Mouse (Mus musculus) ovary, postnatal 14 days (tissue): ENCODE data around the gene Pde4d.

Source experiments
- DNase-seq: peaks from one replicate; pipeline ENCODE4 v3.0.0; 2022; ENCODE audit warnings: low spot score

The Pde4d gene

DNA sequence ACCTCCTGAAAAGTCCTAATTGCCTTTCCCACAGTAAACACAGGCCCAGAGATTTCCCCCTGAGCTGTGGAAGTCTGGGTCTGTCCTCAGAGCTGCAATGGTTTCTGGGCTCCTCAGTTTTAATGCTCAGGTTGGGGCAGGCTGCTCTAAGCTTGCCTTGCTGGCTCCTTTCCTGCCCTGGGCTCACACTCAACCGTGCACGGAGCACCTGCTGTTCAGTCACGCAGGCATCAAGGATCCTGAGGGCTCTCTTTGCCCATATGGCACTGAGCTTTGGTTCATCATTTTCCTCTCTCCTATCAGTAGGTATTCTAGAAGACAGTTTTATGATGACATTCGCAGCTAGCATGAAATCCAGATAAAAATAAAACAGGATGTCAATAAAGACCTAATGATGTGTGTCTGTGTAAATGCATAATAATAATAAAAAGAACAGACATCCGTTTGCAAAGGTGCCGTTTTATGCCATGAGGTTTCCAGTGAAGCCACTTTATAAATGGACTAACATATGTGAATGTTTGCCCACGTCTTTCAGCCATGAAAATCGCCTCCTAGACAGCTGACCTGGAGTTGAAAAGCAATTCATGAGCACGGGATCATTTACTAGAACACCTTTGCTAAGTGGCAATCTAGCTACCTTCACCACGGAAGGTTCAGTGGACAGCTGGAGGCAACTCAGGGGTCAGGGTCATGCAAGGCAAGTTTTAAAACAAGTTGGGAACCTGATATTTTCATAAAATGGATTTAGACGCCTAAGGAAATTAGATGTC is 726.3 kb downstream of the Pde4d start:
- no peak for DNase-seq

- no peak for DNase-seq
Observed at GRCm38 (mm10) chr13:109181363-109181762, 731.6 kb downstream of the Pde4d start.

- no peak for DNase-seq
Observed at GRCm38 (mm10) chr13:109190652-109191051, 740.9 kb downstream of the Pde4d start.

DNA sequence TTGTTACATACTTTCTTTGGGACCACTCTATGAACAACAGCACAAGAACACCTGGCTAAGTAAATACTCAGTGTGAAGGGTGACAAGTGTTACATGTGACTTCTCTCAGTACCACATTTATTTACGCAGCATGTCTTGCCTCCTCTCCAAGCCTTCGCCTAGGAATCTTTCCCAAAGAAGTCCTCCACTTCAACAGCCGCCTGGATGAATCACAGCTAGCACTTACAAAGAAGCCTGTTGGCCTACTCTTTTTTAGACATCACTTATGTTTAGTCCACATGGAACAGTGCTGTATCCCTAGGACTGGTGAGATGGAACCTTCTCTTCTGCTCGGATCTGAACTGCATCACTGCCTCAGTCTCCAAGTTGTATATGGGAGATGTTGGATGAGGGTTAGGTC is 741.4 kb downstream of the Pde4d start:
- no peak for DNase-seq

- DNase-seq: no peak
Observed at GRCm38 (mm10) chr13:109205541-109205940, 755.8 kb downstream of the Pde4d start.

DNA sequence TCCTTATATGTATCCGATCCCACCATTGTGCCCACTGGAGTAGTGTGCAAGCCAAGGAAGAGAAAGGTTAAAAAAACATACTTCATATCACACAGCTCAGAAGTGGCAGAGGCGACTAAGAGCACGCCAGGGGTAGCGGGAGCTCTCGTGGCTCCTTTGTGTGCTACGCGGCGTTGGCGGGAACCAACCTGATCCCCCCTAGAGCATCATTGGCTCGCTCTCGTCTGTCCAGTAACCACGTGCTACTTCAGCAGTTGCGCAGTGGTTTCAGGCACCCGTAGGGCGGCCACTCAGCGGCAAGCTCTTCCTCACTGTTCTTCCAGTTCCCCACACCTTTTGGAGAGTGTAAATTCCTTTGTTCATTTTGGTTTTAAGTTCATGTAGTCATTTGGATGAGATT is 758.9 kb downstream of the Pde4d start:
- DNase-seq: no peak

DNA sequence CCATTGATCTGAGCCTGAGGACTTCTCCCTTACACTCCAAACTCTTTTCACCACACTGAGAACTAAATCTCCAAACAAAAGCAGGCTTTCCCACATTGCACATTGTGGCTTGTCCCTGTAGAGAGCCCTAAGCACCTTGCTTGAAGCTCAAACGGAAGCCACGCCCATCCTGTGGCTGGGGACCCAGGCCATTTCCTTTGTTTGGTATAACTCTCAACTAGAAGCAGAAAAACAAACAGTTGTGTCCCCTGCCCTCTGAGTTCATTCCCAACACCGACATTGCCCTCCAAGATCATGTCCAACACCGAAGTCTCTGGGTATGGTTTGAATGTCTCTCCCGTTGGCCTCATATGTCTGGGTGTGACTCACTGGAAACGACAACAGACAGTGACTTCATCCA is 759.7 kb downstream of the Pde4d start:
- no peak for DNase-seq

GRCm38 (mm10) chr13:109210403-109210802 is 760.7 kb downstream of the Pde4d start:
- DNase-seq: peak; percentile 71

- no peak for DNase-seq
Observed at GRCm38 (mm10) chr13:109211471-109211870, 761.7 kb downstream of the Pde4d start.

GRCm38 (mm10) chr13:109211941-109212487 is 762.3 kb downstream of the Pde4d start:
- no peak for DNase-seq

- DNase-seq: no peak
Observed at GRCm38 (mm10) chr13:109212788-109213473, 763.2 kb downstream of the Pde4d start.

DNA sequence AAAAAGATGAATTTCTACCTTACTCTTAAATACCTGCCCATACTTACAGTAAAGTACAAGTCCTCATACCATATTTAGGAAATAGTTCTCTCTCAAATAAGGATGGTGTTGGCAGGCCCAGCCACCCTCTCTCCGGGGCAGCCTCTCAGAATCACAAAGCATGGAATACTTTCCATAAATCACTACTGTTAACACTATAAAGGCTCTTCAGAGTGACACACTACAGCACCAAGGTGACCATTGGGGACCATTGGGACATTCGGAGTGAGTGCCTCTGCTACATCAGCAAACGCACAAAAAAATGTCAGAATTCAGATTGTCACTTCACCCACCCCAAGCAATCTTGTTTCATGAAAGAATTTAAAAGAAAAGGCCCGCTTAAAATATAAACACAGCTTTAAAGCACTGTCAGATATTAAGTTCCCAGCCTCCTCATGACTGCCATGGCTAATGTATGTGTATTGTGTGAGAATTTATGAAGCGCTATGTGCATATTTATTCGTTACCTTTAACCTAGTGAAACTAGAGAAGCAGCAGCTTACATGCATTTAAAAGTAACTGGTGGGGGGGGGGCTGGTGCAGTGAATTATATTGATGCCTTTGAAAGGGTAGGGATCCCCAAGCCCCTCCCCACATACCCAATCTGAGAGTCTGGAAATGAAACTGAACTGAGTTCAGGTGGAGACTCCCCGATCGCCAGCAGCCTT is 769.4 kb downstream of the Pde4d start:
- no peak for DNase-seq

DNA sequence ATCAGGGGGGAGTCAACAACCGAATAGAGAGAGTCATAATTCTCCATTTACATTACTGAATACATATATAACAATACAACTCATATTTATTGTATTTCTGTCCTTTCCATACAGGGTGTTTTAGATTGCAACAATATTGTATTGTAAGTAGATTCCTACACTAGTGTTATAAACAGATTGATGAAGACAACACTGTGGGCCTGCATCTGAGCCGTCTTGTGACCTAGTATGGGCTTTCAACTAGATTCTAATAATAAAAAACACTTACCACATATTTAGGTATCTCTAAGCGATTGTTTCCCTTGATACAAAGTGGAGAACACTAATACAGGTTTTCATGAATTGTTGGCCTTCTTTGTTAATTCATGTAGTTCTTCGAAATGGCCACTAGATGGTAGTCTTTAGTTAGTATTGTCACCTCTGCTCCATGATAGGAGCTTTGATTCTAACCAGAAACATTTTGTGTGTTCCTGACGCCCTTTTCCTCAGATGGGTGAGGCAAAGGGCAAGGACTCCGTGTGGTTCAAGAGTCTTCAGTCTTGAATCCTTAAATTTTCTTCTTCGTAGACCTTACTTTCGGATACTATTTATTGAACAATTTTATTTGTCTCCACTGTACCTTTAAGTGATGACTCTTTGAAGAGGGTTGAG is 779.3 kb downstream of the Pde4d start:
- no peak for DNase-seq

- no peak for DNase-seq
Observed at GRCm38 (mm10) chr13:109229618-109230334, 780.0 kb downstream of the Pde4d start.

- no peak for DNase-seq
Observed at GRCm38 (mm10) chr13:109230335-109230987, 780.7 kb downstream of the Pde4d start.

DNA sequence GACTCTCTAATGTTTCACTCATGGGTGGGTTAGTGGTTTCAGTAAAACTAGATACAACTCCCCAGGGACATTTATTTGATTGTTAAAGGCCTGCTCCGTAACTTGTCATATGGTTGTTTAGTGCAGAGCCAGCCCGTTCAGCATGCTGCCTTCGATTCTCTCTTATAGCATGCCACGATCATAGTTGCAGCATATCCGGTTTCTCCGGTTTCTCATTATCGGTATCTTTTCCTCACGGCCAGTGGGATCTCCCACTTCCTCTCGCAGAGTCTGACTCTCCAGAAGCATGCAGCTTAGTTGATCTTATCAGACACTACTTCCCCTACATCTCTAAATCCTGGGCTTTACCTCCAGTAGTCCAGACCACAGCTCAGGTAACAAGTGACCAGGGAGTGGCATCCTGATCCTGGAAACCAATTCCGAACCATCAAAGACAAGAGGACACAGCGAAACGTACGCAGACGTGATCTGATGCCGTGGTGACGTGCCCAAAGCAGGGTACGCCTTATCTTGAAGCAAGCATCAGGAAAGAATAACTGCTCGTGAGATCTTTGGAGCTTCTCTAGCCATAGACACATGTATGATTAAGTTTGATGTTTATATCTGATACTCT is 782.2 kb downstream of the Pde4d start:
- no peak for DNase-seq

DNA sequence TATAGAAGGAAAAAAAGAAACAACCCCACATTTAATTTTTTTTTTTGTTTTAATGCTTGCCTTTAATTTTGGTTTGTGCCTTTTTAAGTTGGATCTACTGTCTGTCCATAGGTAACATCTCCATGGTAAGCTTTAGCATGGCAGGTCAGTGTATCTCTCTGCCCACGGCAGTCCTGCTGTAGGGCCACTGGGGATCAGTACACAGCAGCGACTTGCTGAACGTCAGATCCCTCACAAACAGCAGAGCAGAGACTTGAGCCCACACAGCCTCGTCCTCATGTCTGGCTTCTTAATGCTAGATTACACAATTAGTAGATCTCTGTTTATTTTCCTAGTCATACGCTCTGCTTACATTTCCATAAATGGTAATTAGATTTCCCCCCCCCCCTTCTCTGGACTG is 782.8 kb downstream of the Pde4d start:
- DNase-seq: no peak

- no peak for DNase-seq
Observed at GRCm38 (mm10) chr13:109233911-109234613, 784.3 kb downstream of the Pde4d start.

GRCm38 (mm10) chr13:109236047-109236446 is 786.3 kb downstream of the Pde4d start:
- no peak for DNase-seq

GRCm38 (mm10) chr13:109238670-109239069 is 788.9 kb downstream of the Pde4d start:
- no peak for DNase-seq
